Mouse (Mus musculus): ENCODE data around the gene Lrrc8a. TPM values are rescaled to one million over a fixed set of nuclear protein-coding genes. Genes with fewer than 3 reads are reported as not detected.

The Lrrc8a gene
- total RNA-seq, 1 experiment = 26.6 TPM

DNA sequence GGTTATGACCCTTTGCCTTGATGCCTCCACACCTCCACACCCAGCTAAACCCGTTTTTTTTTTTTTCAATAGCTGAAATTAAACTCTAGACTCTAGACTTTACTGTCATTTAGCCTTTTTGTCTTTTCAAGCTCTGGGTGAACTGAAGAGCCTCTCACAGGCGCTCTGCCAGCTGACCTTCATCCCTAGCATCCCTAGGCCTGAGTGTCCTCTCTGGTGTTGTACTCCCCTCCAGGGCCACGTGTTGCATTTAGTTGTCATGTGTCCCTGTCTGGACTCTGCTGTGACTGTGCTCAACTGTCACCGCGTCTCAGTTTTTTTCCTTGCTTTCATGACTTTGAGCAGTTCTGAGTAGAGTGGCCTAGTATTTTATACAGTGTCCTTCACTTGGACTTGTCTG, 62.5 kb downstream of the Lrrc8a start:
- H3K4me3 ChIP-seq (ENCODE audit: insufficient read depth in 1 of 2, low read depth in 1 of 2, low read length in 2 of 2, poor library complexity in 1 of 2, severe bottlenecking in 1 of 2) = no peak overlapping the region
- no peak overlapping the region for H3K9ac ChIP-seq (ENCODE audit: insufficient read depth, low read depth, low read length, poor library complexity, severe bottlenecking)
- H3K36me3 ChIP-seq (ENCODE audit: control insufficient read depth, insufficient read depth, low read length, poor library complexity, severe bottlenecking) = peaks cover 39% of the 10 kb centered on the region
- in situ Hi-C loops (cut with MboI; ENCODE audit: low sequenced_read_pairs in 2 of 2, unreplicated experiment in 2 of 2) = loop anchor here in 1 of 2 experiments (25.0 kb wide), 2 partner anchors 388 to 1138 kb away; no protein-coding TSS in a partner anchor
- H3K4me1 ChIP-seq (ENCODE audit: control insufficient read depth in 2 of 2, insufficient read depth in 2 of 2, low read length in 2 of 2, poor library complexity in 1 of 2) = no peaks in the 10 kb centered on the region
- no peaks in the 10 kb centered on the region for H3K9me3 ChIP-seq (ENCODE audit: control insufficient read depth, insufficient read depth, low read depth, low read length)
- no peak overlapping the region for H3K27ac ChIP-seq (ENCODE audit: insufficient read depth, low read depth, low read length, poor library complexity, severe bottlenecking)
- no peak for DNase-seq (ENCODE audit: low read depth, low spot score)
- TF ChIP-seq HCFC1 (IDR thresholded peaks at IDR 0.05; ENCODE audit: borderline replicate concordance, insufficient read depth, low read length) = no peak
- no peak for TF ChIP-seq ZNF384 (IDR thresholded peaks at IDR 0.05; ENCODE audit: low read depth, low read length)
- no peak for TF ChIP-seq ZC3H11A (IDR thresholded peaks at IDR 0.05; ENCODE audit: borderline replicate concordance, low read depth, low read length)
- TF ChIP-seq CHD2 (IDR thresholded peaks at IDR 0.05; ENCODE audit: low read depth, low read length) = no peak
- no peak for TF ChIP-seq MAFK (IDR thresholded peaks at IDR 0.05; ENCODE audit: insufficient read depth, low read depth, low read length)

DNA sequence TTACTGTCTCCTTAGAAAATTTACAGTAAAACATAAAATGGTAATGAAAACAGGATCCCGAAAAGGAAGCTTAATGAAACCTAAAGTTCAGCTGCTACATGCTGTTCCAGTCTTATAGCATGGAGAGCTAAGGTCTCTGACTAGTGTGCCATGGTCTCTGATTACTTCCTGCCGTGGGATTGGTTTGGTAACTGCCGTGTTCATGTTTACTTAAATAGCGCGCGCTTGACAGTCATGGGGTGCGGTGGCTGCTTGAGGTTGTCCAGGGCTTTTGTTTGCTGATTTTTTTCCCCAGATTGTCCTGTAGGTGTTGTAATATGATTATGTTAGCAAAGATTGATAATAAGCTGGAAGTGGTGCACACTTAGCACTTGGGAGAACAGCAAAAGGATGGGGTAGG, 68.6 kb downstream of the Lrrc8a start:
- no peak for TF ChIP-seq MAFK (IDR thresholded peaks at IDR 0.05; ENCODE audit: insufficient read depth, low read depth, low read length)
- TF ChIP-seq ZC3H11A (IDR thresholded peaks at IDR 0.05; ENCODE audit: borderline replicate concordance, low read depth, low read length) = no peak
- TF ChIP-seq HCFC1 (IDR thresholded peaks at IDR 0.05; ENCODE audit: borderline replicate concordance, insufficient read depth, low read length) = no peak
- no peak for TF ChIP-seq CHD2 (IDR thresholded peaks at IDR 0.05; ENCODE audit: low read depth, low read length)
- Histone ChIP-seq H3K9me3 (ENCODE audit: control insufficient read depth, insufficient read depth, low read depth, low read length) (no peaks in the 10 kb centered on the region), H3K4me3 (ENCODE audit: insufficient read depth in 1 of 2, low read depth in 1 of 2, low read length in 2 of 2, poor library complexity in 1 of 2, severe bottlenecking in 1 of 2) (no peak overlapping the region), H3K36me3 (ENCODE audit: control insufficient read depth, insufficient read depth, low read length, poor library complexity, severe bottlenecking) (peaks cover 54% of the 10 kb centered on the region), H3K4me1 (ENCODE audit: control insufficient read depth in 2 of 2, insufficient read depth in 2 of 2, low read length in 2 of 2, poor library complexity in 1 of 2) (peaks cover 0 to 2% of the 10 kb centered on the region in 2 experiments; a peak in 1 of 4 replicates), H3K9ac (ENCODE audit: insufficient read depth, low read depth, low read length, poor library complexity, severe bottlenecking) (no peak overlapping the region), H3K27ac (ENCODE audit: insufficient read depth, low read depth, low read length, poor library complexity, severe bottlenecking) (no peak overlapping the region)
- in situ Hi-C loops (cut with MboI; ENCODE audit: low sequenced_read_pairs in 2 of 2, unreplicated experiment in 2 of 2) = loop anchor here in 1 of 2 experiments (25.0 kb wide), 2 partner anchors 394 to 1144 kb away; no protein-coding TSS in a partner anchor
- no peak for DNase-seq (ENCODE audit: low read depth, low spot score)

GRCm38 (mm10) chr2:30309351-30309750, 71.8 kb downstream of the Lrrc8a start:
- Histone ChIP-seq H3K9me3 (ENCODE audit: control insufficient read depth, insufficient read depth, low read depth, low read length) (no peaks in the 10 kb centered on the region), H3K9ac (ENCODE audit: insufficient read depth, low read depth, low read length, poor library complexity, severe bottlenecking) (no peak overlapping the region), H3K36me3 (ENCODE audit: control insufficient read depth, insufficient read depth, low read length, poor library complexity, severe bottlenecking) (peaks cover 55% of the 10 kb centered on the region), H3K4me3 (ENCODE audit: insufficient read depth in 1 of 2, low read depth in 1 of 2, low read length in 2 of 2, poor library complexity in 1 of 2, severe bottlenecking in 1 of 2) (no peak overlapping the region), H3K27ac (ENCODE audit: insufficient read depth, low read depth, low read length, poor library complexity, severe bottlenecking) (no peak overlapping the region), H3K4me1 (ENCODE audit: control insufficient read depth in 2 of 2, insufficient read depth in 2 of 2, low read length in 2 of 2, poor library complexity in 1 of 2) (peaks cover 0 to 2% of the 10 kb centered on the region in 2 experiments; a peak in 1 of 4 replicates)
- in situ Hi-C loops (cut with MboI; ENCODE audit: low sequenced_read_pairs in 2 of 2, unreplicated experiment in 2 of 2) = loop anchor here in 1 of 2 experiments (25.0 kb wide), 2 partner anchors 397 to 1147 kb away; no protein-coding TSS in a partner anchor
- no peak for DNase-seq (ENCODE audit: low read depth, low spot score)
- TF ChIP-seq CHD2 (IDR thresholded peaks at IDR 0.05; ENCODE audit: low read depth, low read length) = no peak
- TF ChIP-seq MAFK (IDR thresholded peaks at IDR 0.05; ENCODE audit: insufficient read depth, low read depth, low read length) = no peak
- TF ChIP-seq ZC3H11A (IDR thresholded peaks at IDR 0.05; ENCODE audit: borderline replicate concordance, low read depth, low read length) = no peak
- TF ChIP-seq HCFC1 (IDR thresholded peaks at IDR 0.05; ENCODE audit: borderline replicate concordance, insufficient read depth, low read length) = no peak
- TF ChIP-seq ZNF384 (IDR thresholded peaks at IDR 0.05; ENCODE audit: low read depth, low read length) = no peak

GRCm38 (mm10) chr2:30311481-30311880, 74.0 kb downstream of the Lrrc8a start:
- Histone ChIP-seq H3K36me3 (ENCODE audit: control insufficient read depth, insufficient read depth, low read length, poor library complexity, severe bottlenecking) (peaks cover 58% of the 10 kb centered on the region), H3K9me3 (ENCODE audit: control insufficient read depth, insufficient read depth, low read depth, low read length) (no peaks in the 10 kb centered on the region), H3K4me3 (ENCODE audit: insufficient read depth in 1 of 2, low read depth in 1 of 2, low read length in 2 of 2, poor library complexity in 1 of 2, severe bottlenecking in 1 of 2) (no peak overlapping the region), H3K4me1 (ENCODE audit: control insufficient read depth in 2 of 2, insufficient read depth in 2 of 2, low read length in 2 of 2, poor library complexity in 1 of 2) (peaks cover 0 to 2% of the 10 kb centered on the region in 2 experiments; a peak in 1 of 4 replicates), H3K9ac (ENCODE audit: insufficient read depth, low read depth, low read length, poor library complexity, severe bottlenecking) (no peak overlapping the region), H3K27ac (ENCODE audit: insufficient read depth, low read depth, low read length, poor library complexity, severe bottlenecking) (no peak overlapping the region)
- in situ Hi-C loops (cut with MboI; ENCODE audit: low sequenced_read_pairs in 2 of 2, unreplicated experiment in 2 of 2) = loop anchor here in 1 of 2 experiments (25.0 kb wide), 2 partner anchors 399 to 1149 kb away; no protein-coding TSS in a partner anchor
- TF ChIP-seq ZNF384 (IDR thresholded peaks at IDR 0.05; ENCODE audit: low read depth, low read length) (0 out of 2 replicates have a peak, but pooled peaks have one; percentile 58), MAFK (IDR thresholded peaks at IDR 0.05; ENCODE audit: insufficient read depth, low read depth, low read length) (no peak)
- DNase-seq (ENCODE audit: low read depth, low spot score) = no peak

Other genes with a start within 250 kb of the Lrrc8a start
- 22.6 and 35.2 TPM in 2 replicates for gene Wdr34, start 188.8 kb upstream of the Lrrc8a start, total RNA-seq (2012; rRNA removed)
- 695 and 901 TPM in 2 replicates for gene Set, start 180.3 kb upstream of the Lrrc8a start, total RNA-seq (2012; rRNA removed)
- gene Pkn3, start 160.0 kb upstream of the Lrrc8a start, total RNA-seq (2012; rRNA removed) = 19.1 and 24.3 TPM in 2 replicates
- gene Zdhhc12, start 144.1 kb upstream of the Lrrc8a start, total RNA-seq (2012; rRNA removed) = 133 and 202 TPM in 2 replicates
- 11.4 and 16.2 TPM in 2 replicates for gene Zer1, start 113.1 kb upstream of the Lrrc8a start, total RNA-seq (2012; rRNA removed)
- gene Tbc1d13, start 104.0 kb upstream of the Lrrc8a start, total RNA-seq (2012; rRNA removed) = 62.4 and 65.9 TPM in 2 replicates
- 18.9 and 19.0 TPM in 2 replicates for gene Endog, start 66.2 kb upstream of the Lrrc8a start, total RNA-seq (2012; rRNA removed)
- gene Spout1, start 59.3 kb upstream of the Lrrc8a start, total RNA-seq (2012; rRNA removed) = 46.5 and 66.9 TPM in 2 replicates
- 5.2 and 7.7 TPM in 2 replicates for gene Kyat1, start 31.9 kb upstream of the Lrrc8a start, total RNA-seq (2012; rRNA removed)
- gene Gm28035, start 2.9 kb downstream of the Lrrc8a start, total RNA-seq (2012; rRNA removed) = 0.76 and 1.4 TPM in 2 replicates
- 2.7 and 5.5 TPM in 2 replicates for gene Phyhd1, start 28.5 kb downstream of the Lrrc8a start, total RNA-seq (2012; rRNA removed)
- gene Gm28038, start 43.3 kb downstream of the Lrrc8a start, total RNA-seq (2012; rRNA removed) = not detected in 2 replicates
- 25.2 and 31.6 TPM in 2 replicates for gene Dolk, start 48.6 kb downstream of the Lrrc8a start, total RNA-seq (2012; rRNA removed)
- 84.5 and 115 TPM in 2 replicates for gene Nup188, start 48.7 kb downstream of the Lrrc8a start, total RNA-seq (2012; rRNA removed)
- gene Sh3glb2, start 121.6 kb downstream of the Lrrc8a start, total RNA-seq (2012; rRNA removed) = 64.8 and 90.3 TPM in 2 replicates
- 46.0 and 57.4 TPM in 2 replicates for gene Miga2, start 126.5 kb downstream of the Lrrc8a start, total RNA-seq (2012; rRNA removed)
- gene Dolpp1, start 154.5 kb downstream of the Lrrc8a start, total RNA-seq (2012; rRNA removed) = 55.6 and 87.0 TPM in 2 replicates
- 5.3 and 5.8 TPM in 2 replicates for gene Crat, start 178.1 kb downstream of the Lrrc8a start, total RNA-seq (2012; rRNA removed)
- gene Ptpa, start 178.3 kb downstream of the Lrrc8a start, total RNA-seq (2012; rRNA removed) = 97.9 and 103 TPM in 2 replicates
- 13.3 and 17.7 TPM in 2 replicates for gene Ier5l, start 236.5 kb downstream of the Lrrc8a start, total RNA-seq (2012; rRNA removed)

Measured in ES-E14 (cell line).